Mouse (Mus musculus): ENCODE results near the gene Fam71e2.
"Not testable (repeated sequence)": the region's sequence is repeated elsewhere in the genome, so short reads cannot be mapped to it uniquely, and the experiment has no call there.

Fam71e2 gene

DNA sequence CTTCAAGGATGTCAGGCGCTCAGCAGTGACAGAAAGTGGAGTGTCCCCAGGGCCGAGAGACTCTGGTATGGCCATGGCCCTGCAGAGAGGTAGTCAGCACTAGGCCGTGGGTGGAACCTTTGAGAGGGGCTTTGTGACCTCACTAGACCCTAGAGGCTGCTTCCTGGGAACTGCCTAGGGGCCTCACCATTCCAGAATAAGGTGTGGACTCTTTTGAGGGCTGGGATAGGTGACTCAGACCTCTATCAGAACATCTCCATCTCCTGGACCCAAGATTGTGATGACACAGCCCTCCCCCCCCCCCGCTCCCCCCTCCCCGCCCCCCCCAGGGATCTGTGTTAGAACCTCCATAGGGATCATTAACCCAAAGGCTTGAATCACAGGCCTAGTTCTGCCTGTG, at the start of gene Fam71e2:
Gene Fam71e2, minus strand, starts transcription at position 101 of the 400 bp plus-strand sequence.
- no peak for DNase-seq

DNA sequence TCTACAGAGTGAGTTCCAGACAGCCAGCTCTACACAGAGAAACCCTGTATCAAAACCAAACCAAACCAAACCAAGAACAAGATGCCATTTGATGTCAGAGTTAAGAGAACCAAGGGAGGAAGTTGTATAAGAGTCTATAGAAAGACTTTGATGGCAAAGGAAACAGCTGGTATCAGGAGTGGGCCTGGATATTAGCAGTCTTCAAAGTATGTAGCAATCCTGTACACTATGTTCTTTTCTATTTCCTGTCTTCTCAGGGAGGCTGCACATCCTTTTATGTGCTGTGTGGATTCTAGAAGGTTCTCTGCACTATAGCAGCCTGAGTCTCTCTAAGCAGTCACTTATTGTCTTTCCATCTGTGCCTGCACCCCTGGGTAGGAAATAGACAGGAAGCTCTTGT, 45.5 kb upstream of the Fam71e2 start:
- DNase-seq = no peak

DNA sequence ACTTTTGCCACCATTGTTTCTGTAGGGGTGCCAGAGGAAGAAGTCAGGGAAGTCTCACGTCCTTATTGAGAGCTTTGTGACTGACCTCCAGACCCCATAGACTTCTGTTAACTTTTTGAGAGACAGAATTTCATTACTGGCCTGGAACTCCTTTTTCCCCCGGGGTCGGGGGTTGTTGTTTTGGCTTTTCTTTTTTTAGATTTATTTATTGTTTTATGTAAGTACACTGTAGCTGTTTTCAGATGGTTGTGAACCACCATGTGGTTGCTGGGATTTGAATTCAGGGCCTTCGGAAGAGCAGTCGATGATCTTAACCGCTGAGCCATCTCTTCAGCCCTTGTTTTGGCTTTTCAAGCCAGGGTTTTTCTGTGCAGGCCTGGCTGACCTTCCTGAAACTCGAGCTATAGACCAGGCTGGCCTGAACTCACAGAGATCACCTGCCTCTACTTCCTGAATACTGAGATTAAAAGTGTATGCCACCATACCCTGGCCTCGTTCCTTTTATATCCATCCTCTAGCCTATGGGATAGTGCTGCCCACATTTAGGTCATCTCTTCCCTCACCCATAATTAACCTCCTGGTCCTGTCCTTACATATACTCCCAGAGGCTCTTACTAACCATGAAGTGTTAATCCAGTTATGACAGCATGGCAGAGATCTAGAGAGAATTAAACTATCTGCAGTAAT, 42.1 kb upstream of the Fam71e2 start:
- no peak for DNase-seq

DNA sequence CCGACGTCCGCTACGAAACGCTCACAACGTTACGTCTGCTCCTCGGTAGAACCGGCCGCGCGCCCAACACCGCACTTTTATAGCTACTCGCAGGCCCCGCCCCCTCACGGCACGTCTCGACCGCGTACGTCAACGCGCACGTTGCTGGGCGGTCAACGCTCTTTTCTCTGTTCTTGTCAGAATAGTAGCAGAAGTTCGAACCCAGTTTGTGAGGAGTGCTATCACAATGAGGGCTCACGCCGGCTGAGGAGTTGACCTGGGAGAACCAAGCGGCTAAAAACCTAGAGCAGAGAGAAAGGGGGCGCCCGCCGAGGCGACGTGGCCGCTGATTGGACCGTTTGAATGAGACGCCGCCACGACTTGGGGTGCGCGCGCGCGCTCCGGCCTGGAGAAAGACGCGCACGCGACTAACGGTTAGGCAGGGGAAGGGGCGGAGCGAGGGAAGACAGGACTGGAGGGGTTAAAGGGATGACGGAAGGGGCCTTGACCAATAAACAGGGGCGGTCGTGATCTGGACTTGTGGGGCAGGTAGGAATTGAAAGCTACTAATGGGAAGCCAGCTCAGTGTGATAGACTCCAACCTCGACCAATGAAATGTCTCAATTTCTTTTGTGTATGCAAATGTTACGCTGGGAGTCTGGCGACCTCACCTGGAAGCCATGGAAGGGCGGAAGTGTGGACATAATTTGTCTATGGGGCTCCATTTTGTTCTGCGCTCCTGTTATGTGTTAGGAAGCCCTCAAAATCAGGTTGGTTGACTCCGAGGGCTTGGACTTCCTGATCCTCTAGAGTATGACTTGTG, 41.4 kb upstream of the Fam71e2 start, which contains the start of gene Ube2s:
Gene Ube2s, minus strand, starts transcription at position 288 of the 802 bp plus-strand sequence.
- peak; percentile 100 for DNase-seq

DNA sequence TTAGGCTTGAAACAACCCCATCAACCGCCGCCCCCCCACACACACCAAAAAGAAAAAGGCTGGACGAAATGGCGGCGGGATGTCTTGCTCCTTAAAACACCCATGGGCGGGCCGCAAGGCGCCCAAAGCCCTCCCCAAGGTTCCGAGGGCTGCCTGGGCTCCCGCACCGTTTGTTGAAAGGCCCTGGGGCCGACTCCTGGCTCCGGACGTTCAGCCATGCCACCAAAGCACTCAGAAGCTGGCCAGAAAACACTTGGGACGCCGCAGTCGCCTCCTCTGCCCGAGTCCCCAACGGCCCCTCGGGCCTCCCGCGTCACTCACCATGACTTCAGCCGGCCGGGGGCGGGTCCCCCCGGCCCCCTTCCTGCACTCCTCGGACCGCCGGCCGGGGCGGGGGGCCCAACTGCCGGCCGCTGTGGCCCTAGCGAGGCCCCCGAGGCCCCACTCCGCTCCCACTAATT, 40.8 kb upstream of the Fam71e2 start:
- DNase-seq = peak; percentile 57

DNA sequence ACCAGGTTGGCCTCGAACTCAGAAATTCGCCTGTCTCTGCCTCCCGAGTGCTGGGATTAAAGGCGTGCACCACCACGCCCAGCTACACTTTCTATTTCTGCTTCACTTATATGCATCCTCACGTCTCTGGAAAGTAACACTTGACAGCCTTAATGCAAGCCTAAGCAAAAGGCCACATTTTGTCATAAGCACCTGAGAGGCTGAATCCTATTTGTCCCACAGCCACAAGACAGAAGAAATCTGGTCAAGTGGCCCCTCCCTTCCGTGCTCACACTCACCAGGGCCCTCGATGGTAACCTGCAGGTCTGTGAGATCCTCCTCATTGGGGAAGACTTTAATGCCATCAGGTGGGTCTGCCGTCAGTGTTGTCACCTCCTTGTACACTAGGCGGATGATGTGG, 40.0 kb upstream of the Fam71e2 start:
- not testable (repeated sequence) for DNase-seq

DNA sequence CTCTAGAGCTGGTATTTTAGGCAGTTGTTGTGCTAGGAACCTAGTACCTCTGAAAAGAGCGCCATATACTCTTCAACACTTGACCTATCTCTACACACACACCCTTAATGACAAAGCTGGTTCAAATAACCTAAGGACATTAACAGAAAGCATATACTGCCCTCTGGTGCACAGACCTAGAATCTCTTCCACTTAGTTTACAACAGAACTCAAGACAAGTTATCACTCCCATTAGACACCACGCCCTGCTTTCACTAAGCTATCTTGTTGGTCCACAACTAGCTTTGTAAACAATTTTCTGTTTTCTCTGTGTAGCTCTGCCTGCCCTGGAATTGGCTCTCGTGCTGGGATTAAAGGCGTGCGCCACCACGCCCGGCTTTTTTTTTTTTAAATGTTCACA, 35.6 kb upstream of the Fam71e2 start:
- DNase-seq = peak; percentile 62

DNA sequence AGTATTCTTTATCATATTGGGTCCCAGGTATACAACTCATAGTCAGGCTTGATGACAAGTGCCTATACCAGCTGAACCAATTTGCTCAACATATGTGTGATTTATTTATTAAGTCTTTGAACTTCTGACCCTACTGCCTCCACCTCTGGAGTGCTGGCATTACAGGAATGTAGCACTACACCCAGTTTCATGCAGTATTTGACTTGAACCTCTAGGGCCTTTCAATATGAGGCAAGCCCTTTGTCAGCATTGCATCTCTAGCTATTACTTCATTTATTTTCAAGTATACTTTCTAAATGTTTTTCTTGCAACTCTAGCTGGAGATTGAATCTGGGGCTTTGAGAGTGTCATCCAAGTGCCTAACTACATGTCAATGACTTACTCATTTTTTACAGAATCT, 31.1 kb upstream of the Fam71e2 start:
- no peak for DNase-seq

DNA sequence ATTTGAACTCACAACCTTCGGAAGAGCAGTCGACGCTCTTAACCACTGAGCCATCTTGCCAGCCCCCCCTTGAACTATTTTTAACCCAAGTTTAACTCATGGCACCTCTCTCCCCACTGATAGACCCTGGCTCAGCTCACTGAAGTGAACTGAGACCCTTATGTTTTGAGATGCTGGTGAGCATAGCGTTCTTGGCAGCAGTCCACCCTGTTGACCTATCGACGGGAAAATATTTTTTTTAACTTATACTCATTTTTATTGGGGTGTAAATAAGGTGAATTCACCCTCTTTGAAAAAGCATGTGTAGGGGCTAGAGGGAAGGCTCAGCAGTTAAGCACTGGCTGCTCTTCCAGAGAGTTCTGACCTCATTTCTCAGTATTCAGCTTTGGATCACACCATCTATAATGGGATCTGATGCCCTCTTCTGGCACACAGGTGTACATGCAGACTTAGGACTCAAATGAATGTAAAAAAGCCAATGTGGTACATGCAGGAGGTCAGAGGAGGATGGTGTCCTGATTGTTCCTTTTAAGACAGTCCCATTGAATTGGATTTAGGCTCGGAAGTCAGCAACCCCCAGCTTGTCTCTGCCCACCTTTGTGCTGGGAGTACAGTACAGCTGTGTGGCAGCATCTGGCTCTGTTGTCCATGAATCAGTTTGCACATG, 24.8 kb upstream of the Fam71e2 start:
- DNase-seq = peak; percentile 44

DNA sequence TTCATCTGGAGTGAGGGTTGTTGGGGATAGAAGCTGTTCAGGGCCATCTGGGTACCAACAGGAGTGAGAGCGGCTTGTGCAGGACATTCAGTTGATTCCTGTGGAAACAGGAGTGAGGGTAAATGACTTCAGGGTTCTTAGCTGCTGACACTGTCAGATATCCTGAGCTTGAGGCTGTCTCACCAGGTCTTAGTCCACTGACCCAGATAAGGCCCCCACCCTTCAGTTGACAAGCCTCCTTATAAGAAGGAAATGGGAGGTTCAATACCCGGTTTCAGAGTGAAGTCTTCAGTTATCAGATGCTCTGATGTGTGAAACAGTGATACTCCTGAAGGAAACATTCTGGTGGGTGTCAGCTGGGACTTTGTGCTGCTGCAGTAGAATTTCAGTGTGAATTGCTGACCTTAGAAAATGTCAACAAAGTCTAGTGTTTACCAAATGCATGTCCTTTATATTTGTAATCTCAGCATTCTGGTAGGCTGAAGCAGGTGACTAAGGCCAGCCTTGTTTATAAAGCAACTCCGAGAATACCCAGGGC, 23.6 kb upstream of the Fam71e2 start:
- DNase-seq = no peak

DNA sequence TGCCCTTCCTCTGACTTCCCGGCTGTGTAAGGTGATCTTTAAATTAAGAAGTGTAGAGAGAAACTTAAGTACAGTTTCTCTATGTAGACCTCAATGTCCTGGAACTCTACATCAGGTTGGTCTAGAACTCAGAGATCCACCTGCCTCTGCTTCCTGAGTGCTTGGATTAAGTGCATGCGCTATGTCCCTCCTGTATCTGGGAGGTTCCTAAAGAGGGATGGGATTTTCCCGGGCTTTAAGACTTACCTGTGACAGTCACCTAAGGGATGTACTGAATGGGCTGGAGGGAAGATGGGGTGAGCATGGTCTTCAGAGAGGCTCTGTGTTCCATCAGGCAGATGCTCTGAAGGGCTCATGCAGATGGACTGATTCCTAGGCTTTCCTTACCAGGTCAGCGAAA, 22.6 kb upstream of the Fam71e2 start:
- DNase-seq = no peak

DNA sequence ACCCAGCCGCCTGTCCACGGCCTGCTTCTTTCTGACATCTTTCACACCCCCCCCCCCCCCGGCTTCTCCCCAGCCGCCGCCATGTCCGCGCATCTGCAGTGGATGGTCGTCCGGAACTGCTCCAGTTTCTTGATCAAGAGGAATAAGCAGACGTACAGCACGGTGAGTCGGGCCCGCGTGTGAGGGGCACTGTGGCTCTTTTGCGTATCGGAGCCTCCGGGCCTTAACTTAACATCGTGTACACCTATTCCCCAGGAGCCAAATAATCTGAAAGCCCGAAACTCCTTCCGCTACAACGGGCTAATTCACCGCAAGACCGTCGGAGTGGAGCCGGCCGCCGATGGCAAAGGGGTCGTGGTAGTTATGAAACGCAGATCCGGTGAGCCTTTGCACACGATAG, 22.1 kb upstream of the Fam71e2 start:
- DNase-seq = not testable (repeated sequence)

DNA sequence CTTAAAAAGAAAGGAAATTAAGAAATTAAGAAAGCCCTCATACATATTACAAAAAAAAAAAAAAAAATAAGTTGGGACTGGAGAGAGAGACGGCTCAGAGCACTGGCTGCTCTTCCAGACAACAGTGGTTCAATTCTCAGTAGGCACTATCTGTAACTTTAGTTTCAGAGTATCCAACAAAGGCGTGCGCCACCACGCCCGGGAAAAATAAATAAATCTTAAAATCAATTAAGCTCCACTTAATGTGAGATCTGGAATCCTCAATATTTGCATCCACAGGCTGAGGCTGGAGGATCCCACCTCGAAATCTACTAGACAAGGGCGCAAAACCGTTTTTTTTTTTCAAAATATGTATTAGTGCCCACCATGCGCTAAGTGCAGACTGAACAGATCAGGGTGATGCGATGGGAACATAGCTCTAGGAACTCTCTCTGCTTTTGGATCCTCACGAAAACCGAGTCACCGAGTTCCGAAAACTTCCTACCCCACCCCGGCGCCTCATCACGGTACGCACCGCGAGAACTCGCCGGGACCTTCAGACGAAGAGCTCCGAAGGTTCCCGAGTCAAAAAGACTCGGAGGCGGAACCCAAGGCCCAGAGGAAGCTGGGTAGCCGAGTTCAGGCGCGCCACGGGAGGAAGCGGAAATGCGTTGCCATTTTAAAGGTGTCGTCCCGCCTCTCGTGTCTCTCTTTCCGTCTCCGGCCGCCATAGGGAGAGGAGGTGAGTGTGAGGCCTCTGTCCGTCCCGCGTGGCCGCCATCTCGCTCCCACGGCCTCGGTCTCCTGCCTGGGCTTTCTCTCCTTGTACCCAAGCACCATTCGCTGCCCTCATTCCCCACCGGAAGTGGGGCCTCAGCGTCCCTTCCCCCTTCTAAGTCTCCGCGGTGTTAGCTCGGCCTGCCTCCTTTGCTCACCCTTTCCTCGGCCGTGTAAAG, 21.4 kb upstream of the Fam71e2 start, which contains the start of gene Rpl28:
Gene Rpl28, plus strand, starts transcription at position 597 of the 935 bp plus-strand sequence.
- DNase-seq = peak; percentile 98

DNA sequence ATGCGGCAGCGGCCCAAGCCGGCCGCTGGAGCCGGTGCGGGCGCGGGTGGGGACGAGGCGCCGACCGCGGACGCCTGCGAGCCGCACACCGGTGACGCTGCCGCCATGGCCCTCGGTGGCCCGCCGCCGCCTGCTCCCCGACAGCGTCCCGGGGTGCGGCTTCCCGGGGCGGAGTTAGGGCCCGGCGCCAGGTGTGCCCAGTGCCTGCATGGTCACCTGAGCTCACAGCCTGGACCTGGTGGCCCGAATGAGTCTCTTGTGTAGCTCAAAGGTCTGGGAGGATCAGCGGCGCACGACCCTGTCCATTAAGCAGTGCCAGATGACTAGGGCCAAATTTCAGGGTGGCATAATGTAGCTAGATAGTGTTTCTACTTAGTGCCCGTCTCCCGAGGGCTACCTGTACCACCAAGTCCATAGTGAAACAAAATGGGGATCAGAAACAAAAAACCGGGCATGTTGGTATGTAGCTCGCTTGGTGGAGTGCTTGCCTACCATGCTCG, 18.4 kb upstream of the Fam71e2 start, which contains the start of gene Tmem238:
Gene Tmem238, minus strand, starts transcription at position 221 of the 500 bp plus-strand sequence.
- peak; percentile 79 for DNase-seq

DNA sequence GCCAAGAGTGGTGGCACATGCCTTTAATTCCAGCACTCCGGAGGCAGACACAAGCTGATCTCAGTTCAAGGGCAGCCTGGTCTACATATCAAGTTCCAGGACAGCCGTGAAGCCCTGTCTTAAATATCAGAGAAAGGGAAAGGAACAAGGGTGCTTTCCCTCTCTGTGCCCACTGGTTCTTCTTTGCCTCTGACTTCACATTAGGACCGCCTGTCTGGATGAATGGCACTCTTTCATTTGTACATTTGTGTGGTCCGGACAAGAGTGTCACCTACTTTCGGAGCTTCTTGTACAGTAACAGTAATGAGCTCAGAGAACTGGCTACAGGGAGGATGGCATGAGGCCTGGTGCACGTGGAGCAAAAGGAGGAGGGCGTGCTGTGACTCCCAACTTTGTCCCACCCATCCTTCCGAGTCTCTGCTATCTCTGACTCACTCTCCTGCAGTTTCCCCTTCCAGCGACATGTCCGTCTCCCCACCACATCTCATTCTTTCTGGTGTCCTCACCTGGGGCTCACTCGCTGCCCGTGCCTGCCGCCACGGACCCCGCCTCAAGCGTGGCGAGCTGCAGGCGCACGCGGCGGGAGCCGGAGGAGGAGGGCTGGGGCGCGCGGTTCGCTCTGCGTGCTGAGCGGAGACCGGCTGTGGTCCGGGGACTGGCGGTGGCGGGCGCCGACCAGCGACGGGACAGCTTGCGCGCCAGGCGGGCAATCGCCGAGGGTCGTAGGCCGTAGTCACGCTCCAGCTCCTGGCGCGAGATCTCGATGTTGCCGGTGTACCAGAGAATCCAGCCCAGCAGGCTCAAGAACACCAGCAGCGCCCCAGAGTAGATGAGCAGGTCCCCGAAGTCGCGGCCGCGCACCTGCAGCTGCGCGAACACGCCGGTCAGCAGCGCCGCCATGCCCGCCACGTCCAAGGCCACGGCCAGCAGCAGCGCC, 17.7 kb upstream of the Fam71e2 start:
- DNase-seq = peak; percentile 65

DNA sequence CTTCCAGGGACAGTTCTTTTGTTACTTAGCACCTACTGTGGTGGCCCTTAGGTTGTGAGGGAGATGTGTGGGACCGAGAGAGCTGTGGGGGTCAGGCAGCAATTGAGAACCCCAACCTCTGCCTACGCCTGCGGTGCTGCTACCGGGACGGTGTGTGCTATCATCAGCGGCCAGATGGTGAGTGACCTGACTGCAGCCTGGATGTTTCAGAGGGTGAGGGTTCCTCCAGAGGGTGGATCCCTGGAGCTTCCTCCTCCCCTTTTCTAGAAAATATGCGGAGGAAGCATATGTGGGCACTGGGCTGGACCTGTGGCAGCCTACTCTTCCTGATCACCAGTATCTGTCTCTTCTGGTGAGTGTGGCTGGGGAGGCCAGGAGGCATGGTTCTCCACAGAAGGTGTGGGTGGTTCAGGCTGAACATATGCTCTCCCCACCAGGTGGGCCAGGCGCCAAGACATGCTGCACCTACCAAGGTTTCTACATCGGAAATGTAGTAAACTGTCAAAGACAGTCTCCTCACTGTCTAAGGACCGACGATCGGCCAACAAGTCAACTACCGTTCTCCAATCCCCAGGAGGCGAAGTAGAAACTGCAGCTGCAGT, 12.7 kb upstream of the Fam71e2 start:
- no peak for DNase-seq

DNA sequence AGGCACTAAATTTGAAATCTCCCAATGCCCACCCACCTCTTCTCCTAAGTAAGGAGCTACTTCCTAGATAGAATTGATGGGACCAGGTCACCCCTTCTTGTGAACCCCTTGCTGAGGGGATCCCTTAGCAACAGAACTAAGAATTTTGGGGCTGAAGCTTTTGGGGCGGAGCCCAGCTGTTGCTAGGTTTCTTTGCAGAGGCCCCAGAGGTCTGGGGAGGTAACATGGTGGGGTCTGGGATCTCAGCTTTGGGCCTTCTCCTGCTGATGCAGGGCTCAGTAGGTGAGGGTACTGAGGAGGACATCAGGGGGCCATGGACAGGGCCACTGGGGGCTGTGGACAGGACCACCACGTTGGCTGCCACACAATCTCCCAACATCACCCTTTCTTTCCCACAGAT, 11.7 kb upstream of the Fam71e2 start, which contains the start of the genes Il11 and Tmem190:
Gene Il11, minus strand, starts transcription at position 101 of the 400 bp plus-strand sequence.
Gene Tmem190, plus strand, starts transcription at position 179 of the 400 bp plus-strand sequence.
- no peak for DNase-seq

DNA sequence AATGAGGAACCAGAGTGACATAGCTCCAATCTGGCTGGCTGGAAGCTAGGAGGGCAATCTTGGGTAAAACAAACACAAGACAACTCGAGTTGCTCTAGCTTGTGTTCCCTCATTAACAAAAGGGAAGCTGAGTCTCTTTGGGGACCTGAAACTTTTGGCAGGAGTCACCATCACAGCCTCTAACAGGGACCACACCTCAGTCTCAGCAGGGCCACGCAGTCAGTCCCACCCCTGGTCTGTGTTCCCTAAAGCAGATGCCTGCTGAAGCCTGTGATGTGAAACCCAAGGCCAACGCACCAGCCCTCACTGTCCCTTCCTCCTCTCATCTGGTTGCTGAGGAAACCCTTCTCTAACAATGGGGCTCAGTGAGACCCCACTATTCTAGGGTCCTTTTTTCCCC, 11.0 kb upstream of the Fam71e2 start:
- no peak for DNase-seq

DNA sequence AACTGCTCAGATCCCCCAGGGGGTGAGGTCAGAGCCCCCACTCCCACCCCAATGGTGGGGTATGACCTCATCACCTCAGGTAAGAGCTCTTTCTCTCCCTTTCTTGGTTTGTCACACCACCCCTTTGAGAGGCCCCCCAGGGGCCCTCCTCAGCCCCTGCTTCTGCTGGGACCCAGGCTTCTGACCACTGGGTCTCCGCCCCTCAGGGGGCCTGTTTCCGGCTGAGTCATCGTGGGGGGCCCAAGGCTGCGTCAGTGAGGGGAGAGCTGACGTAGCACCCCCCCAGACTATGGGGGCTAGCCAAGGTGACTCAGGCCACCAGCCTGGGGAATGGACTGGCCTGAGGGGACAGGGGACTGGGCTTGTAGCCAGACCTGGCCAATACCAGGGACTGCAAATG, 8.8 kb upstream of the Fam71e2 start:
- no peak for DNase-seq

Data from lung, postnatal 10 days (tissue).